Mouse (Mus musculus) granulocyte monocyte progenitor cell, adult 5-6 weeks (primary cell): Measurements from ENCODE around the gene Zfp59. TPM values are rescaled to one million over a fixed set of nuclear protein-coding genes. Genes with fewer than 3 reads are reported as not detected.
"Not testable (repeated sequence)": the region's sequence is repeated elsewhere in the genome, so short reads cannot be mapped to it uniquely, and the experiment has no call there.

Source experiments
- ATAC-seq: replicated peaks from 2 replicates; pipeline ENCODE4 v1.8.0; 2016; ENCODE audit warnings: mild to moderate bottlenecking, moderate TSS enrichment, inconsistent platforms; ENCODE audit not compliant: poor library complexity, severe bottlenecking
- total RNA-seq, 2 experiments: library from RNA; stranded (forward) in 1 of 2; stranded (reverse) in 1 of 2; fragments of 200-712, 200-1000 nt in 1 of 2; fragments of >200 nt in 1 of 2; fragmentation: Nextera tagmentation in 1 of 2; gene quantifications; 2 replicates each; pipeline ENCODE4 v1.2.3; 2014 to 2017

The Zfp59 gene
- total RNA-seq (2014; fragmentation: Nextera tagmentation) (0.88 and 3.9 TPM in 2 replicates), total RNA-seq (2017) (7.4 and 8.9 TPM in 2 replicates)

DNA sequence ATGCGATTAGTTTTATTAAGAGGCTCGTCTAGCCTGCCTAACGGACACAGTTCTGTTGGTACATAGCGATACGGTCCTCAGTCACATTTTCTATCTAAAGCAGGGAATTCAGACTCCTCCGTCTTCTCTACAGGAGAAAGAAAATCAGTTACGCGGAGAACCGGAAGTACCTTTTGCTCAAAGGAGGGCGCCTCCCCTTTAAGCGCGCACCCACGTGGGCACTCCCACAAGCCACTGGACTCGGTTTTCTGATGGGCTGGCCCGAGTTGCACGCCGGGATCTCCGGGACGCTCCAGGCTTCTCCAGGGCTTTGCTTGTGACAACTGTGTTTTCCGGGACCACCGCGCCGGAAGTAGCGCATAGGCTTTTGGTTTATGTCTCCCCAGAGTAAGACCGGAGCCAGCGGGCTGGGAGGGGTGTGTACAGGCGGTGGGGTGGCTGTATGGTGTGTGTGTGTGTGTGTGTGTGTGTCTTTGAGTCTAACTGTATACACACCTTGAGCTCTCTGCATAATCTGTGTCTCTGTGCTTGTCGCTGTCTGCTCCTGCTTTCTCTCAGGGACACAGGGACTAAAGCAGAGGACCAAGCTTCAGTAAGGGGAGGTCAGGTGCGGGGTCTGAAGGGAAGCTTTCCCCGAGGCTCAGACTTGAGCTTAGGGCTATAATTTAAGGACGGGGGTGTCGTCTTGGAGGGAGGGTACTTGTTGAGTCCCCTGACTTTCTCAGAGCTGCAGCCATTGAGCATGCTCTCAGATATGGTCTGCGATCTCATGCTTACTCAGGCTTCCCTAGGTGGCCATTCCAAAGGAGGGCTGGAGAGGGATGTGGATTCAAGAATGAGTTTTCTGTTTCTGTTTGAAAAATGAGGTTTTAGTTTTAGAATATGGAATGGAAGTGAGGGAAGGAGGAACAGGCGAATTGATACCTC is at the start of gene Zfp59:
TSS of gene Zfp59 (plus strand) at position 285 of the 927 bp plus-strand sequence.
- ATAC-seq: peak; percentile 99

DNA sequence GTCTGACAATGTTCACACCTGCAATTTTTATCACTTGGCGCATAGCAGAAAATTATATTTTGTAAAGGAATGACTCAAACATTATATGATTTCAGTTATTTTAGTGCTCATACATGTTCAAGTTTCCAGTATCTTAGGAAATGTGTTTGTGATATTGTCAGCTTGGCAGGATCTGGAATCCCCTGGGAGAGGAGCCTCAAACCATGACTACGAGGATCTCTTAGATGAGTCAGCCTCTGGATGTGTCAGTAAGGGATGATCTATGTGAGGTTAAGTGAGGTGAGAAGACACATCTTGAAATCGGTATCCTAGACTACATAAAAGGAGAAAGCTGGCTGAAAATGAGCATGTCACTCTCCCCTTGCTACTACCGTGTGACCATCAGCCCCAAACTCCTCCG is 49.1 kb upstream of the Zfp59 start:
- no peak for ATAC-seq

GRCm38 (mm10) chr7:27793865-27794264 is 44.5 kb upstream of the Zfp59 start:
- not testable (repeated sequence) for ATAC-seq

DNA sequence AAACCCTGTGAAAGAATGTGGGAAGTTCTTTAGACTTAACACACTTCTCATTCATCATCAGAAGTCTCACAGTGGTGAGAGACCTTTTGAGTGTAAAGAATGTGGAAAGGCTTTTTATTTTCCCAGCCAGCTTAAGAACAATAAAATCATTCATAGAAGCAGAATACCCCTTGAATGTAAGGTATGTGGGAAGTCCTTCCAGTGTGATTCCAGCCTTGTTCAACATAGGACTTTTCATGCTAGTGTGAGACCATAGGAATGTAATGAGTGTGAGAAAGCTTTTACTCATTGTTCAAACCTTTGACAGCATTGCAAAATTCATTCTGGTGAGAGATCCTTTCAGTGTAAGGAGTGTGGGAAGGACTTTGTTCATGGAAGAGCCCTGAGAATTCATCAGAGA is 43.8 kb upstream of the Zfp59 start:
- no peak for ATAC-seq

GRCm38 (mm10) chr7:27797906-27798811 is 40.2 kb upstream of the Zfp59 start:
- no peak for ATAC-seq

DNA sequence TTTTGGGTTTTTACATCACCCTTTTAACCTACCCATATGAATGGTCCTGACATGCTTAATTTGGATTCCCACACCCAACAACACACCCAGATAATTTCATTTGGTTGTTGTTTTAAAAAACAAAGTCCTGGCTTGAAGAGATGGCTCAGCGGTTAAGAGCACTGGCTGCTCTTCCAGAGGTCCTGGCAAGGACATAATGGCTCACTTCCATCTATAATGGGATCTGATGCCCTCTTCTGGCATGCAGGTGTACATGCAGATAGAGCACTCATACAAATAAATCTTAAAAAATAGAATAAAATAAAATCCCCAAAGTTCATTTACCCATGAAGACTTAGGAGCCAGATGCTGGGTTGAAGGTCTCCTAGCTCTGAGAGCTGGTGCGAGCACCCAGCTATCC is 37.3 kb upstream of the Zfp59 start:
- no peak for ATAC-seq

DNA sequence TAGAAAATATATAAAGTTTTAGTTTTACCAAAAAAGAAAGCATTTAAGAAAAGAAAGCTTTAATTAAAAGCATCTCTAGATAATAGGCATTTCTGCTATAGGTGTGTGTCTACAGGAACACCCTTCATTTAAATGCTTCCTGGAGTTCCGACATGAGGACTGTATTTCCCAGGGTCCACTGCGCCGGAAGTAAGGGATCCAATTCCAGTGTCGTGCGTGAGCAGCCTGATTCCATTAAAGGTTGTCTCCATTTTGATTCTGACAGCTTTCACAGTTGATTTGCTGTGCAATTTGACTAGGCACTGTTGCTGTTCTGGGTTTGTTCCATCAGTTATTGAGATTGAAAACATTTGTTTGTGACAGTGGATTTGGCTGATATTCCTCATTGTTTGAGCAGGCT is 35.4 kb upstream of the Zfp59 start:
- no peak for ATAC-seq

- ATAC-seq: peak; percentile 99
Measured at GRCm38 (mm10) chr7:27804297-27805030, 33.9 kb upstream of the Zfp59 start.

DNA sequence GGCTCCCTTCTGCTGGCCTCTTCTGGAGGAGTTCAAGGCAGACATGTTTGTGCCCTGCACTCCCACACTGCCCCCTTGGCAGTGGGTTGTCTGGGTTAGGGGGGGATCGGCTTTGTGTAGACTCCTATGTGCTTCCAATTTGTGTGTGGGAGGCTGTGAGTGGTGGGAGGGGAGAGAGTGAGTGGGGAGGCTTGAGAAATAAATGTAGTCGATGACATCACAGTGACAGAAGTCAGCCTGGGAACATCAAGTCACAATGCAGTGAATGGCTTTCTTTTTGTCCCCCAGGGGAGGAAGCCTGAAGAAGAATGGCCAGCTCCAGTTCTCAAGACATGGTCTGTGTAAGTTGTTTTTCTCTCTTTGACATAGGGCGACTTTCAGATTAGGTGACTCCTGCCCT is 31.5 kb upstream of the Zfp59 start, which contains the start of gene Zfp626:
TSS of gene Zfp626 (plus strand) at position 301 of the 400 bp plus-strand sequence.
- ATAC-seq: not testable (repeated sequence)

DNA sequence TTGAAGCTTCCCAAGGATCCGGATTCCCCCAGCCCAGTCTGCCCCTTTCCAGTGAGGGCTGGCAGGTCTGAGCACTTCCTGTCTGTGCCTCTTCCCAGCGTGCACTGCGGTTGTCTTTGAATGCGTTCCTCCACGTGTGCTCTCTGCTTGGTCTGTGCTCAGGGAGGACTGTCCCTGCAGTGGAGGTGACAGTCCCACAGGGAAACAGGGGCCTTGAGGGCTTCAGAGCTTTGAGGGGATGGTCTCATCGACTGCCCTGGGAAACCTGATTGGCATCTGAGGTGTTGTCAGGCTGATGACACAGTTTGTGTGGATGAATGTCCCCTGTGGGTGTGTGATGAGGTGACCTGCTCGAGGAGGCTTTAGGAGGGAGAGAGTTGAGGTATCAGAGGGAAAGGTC is 31.1 kb upstream of the Zfp59 start:
- not testable (repeated sequence) for ATAC-seq

GRCm38 (mm10) chr7:27818526-27819110 is 19.8 kb upstream of the Zfp59 start:
- no peak for ATAC-seq

- ATAC-seq: no peak
Measured at GRCm38 (mm10) chr7:27822611-27823010, 15.8 kb upstream of the Zfp59 start.

GRCm38 (mm10) chr7:27834131-27834530 is 4.3 kb upstream of the Zfp59 start:
- ATAC-seq: no peak

- no peak for ATAC-seq
Measured at GRCm38 (mm10) chr7:27837896-27838295, 511 bp upstream of the Zfp59 start.

GRCm38 (mm10) chr7:27839596-27839995 is 1.2 kb downstream of the Zfp59 start:
- no peak for ATAC-seq

GRCm38 (mm10) chr7:27840104-27840503 is 1.7 kb downstream of the Zfp59 start:
- ATAC-seq: no peak

- ATAC-seq: no peak
Measured at GRCm38 (mm10) chr7:27857227-27857626, 18.8 kb downstream of the Zfp59 start, which contains the start of gene Zfp607a. Zfp607a (plus strand) TSS chr7:27857527.

GRCm38 (mm10) chr7:27859301-27860251 is 21.2 kb downstream of the Zfp59 start:
- ATAC-seq: peak; percentile 49
